Mouse (Mus musculus): ENCODE measurements around the gene Ppa1. TPM values are rescaled to one million over a fixed set of nuclear protein-coding genes. Genes with fewer than 3 reads are reported as not detected.

Ppa1 gene
- polyA plus RNA-seq, 1 experiment from 2014 or later: 243 TPM

- Histone ChIP-seq H3K36me3 (peaks cover 14% of the 10 kb centered on the region), H3K9me3 (no peaks in the 10 kb centered on the region), H3K4me2 (replicated peaks) (no peak overlapping the region), H3K4me1 (no peaks in the 10 kb centered on the region), H3K9ac (replicated peaks) (no peak overlapping the region), H3K27me3 (no peaks in the 10 kb centered on the region), H3K27ac (replicated peaks) (no peak overlapping the region), H3K4me3 (no peak overlapping the region)
- 83% methylated on average over 6 of the region's 6 CpGs for WGBS
- ATAC-seq (replicated peaks): no peak
These were observed 58.3 kb downstream of the Ppa1 start for GRCm38 (mm10) chr10:61706412-61707375.

GRCm38 (mm10) chr10:61713601-61714000 is 65.2 kb downstream of the Ppa1 start:
- H3K9me3 ChIP-seq: no peaks in the 10 kb centered on the region
- no peak overlapping the region for H3K27ac ChIP-seq (replicated peaks)
- no peaks in the 10 kb centered on the region for H3K36me3 ChIP-seq
- 67% methylated on average over 3 of the region's 3 CpGs for WGBS
- no peak overlapping the region for H3K4me3 ChIP-seq
- no peak for ATAC-seq (replicated peaks)
- no peak overlapping the region for H3K9ac ChIP-seq (replicated peaks)
- H3K4me1 ChIP-seq: peaks cover 8% of the 10 kb centered on the region; the same call in 1 of the 2 replicates
- H3K4me2 ChIP-seq (replicated peaks): no peak overlapping the region
- H3K27me3 ChIP-seq: no peaks in the 10 kb centered on the region

GRCm38 (mm10) chr10:61714146-61714545 is 65.8 kb downstream of the Ppa1 start:
- no peak overlapping the region for H3K4me2 ChIP-seq (replicated peaks)
- H3K9me3 ChIP-seq: no peaks in the 10 kb centered on the region
- H3K27ac ChIP-seq (replicated peaks): no peak overlapping the region
- 88% methylated on average over 4 of the region's 4 CpGs for WGBS
- no peak overlapping the region for H3K9ac ChIP-seq (replicated peaks)
- H3K27me3 ChIP-seq: no peaks in the 10 kb centered on the region
- H3K4me3 ChIP-seq: no peak overlapping the region
- no peak for ATAC-seq (replicated peaks)
- no peaks in the 10 kb centered on the region for H3K36me3 ChIP-seq
- H3K4me1 ChIP-seq: peaks cover 8% of the 10 kb centered on the region; the same call in 1 of the 2 replicates

- no peak within 1 kb of the TSS for H3K27ac ChIP-seq (replicated peaks)
- no peaks in the 10 kb centered on the region for H3K27me3 ChIP-seq
- H3K9me3 ChIP-seq: no peaks in the 10 kb centered on the region
- WGBS: 19% methylated on average over 23 of the region's 36 CpGs
- H3K36me3 ChIP-seq: no peaks in the 10 kb centered on the region
- H3K4me3 ChIP-seq: peak within 1 kb of the TSS; percentile 45
- ATAC-seq (replicated peaks): peak; percentile 58; the same call in 1 of the 2 replicates
- peaks cover 8% of the 10 kb centered on the region; the same call in 1 of the 2 replicates for H3K4me1 ChIP-seq
- H3K4me2 ChIP-seq (replicated peaks): peak within 1 kb of the TSS; percentile 65
- peak within 1 kb of the TSS; percentile 36 for H3K9ac ChIP-seq (replicated peaks)
These were observed 66.6 kb downstream of the Ppa1 start, which contains the start of gene Aifm2 for GRCm38 (mm10) chr10:61714771-61715461. Gene Aifm2, plus strand, starts transcription at chr10:61715263.

GRCm38 (mm10) chr10:61715462-61715837 is 67.1 kb downstream of the Ppa1 start:
- H3K27ac ChIP-seq (replicated peaks): no peak overlapping the region
- no peaks in the 10 kb centered on the region for H3K27me3 ChIP-seq
- peak overlapping the region; percentile 45 for H3K4me3 ChIP-seq
- H3K9ac ChIP-seq (replicated peaks): peak overlapping the region; percentile 36
- peak overlapping the region; percentile 65 for H3K4me2 ChIP-seq (replicated peaks)
- H3K4me1 ChIP-seq: peaks cover 8% of the 10 kb centered on the region; the same call in 1 of the 2 replicates
- H3K36me3 ChIP-seq: no peaks in the 10 kb centered on the region
- no peaks in the 10 kb centered on the region for H3K9me3 ChIP-seq
- ATAC-seq (replicated peaks): peak; percentile 58
- WGBS: 6% methylated on average over 11 of the region's 11 CpGs

- H3K9ac ChIP-seq (replicated peaks): no peak overlapping the region
- no peaks in the 10 kb centered on the region for H3K36me3 ChIP-seq
- 79% methylated on average over 7 of the region's 7 CpGs for WGBS
- no peak overlapping the region for H3K4me3 ChIP-seq
- ATAC-seq (replicated peaks): no peak
- peak overlapping the region; percentile 65; the same call in 1 of the 2 replicates for H3K4me2 ChIP-seq (replicated peaks)
- H3K27me3 ChIP-seq: no peaks in the 10 kb centered on the region
- no peak overlapping the region for H3K27ac ChIP-seq (replicated peaks)
- no peaks in the 10 kb centered on the region for H3K9me3 ChIP-seq
- peaks cover 8% of the 10 kb centered on the region; the same call in 1 of the 2 replicates for H3K4me1 ChIP-seq
These were observed 67.9 kb downstream of the Ppa1 start for GRCm38 (mm10) chr10:61715996-61716864.

- H3K27ac ChIP-seq (replicated peaks): no peak overlapping the region
- no peaks in the 10 kb centered on the region for H3K9me3 ChIP-seq
- 90% methylated on average over 12 of the region's 12 CpGs for WGBS
- H3K4me2 ChIP-seq (replicated peaks): no peak overlapping the region
- no peak overlapping the region for H3K9ac ChIP-seq (replicated peaks)
- H3K27me3 ChIP-seq: no peaks in the 10 kb centered on the region
- peaks cover 8% of the 10 kb centered on the region; the same call in 1 of the 2 replicates for H3K4me1 ChIP-seq
- no peaks in the 10 kb centered on the region for H3K36me3 ChIP-seq
- H3K4me3 ChIP-seq: no peak overlapping the region
- ATAC-seq (replicated peaks): no peak
These were observed 69.3 kb downstream of the Ppa1 start for GRCm38 (mm10) chr10:61717406-61718296.

GRCm38 (mm10) chr10:61720331-61720730 is 72.0 kb downstream of the Ppa1 start:
- Histone ChIP-seq H3K4me1 (peaks cover 5% of the 10 kb centered on the region; the same call in 1 of the 2 replicates), H3K9me3 (no peaks in the 10 kb centered on the region), H3K27ac (replicated peaks) (no peak overlapping the region), H3K27me3 (no peaks in the 10 kb centered on the region), H3K4me3 (no peak overlapping the region), H3K36me3 (no peaks in the 10 kb centered on the region), H3K9ac (replicated peaks) (no peak overlapping the region), H3K4me2 (replicated peaks) (no peak overlapping the region)
- WGBS: 90% methylated on average over 7 of the region's 7 CpGs
- no peak for ATAC-seq (replicated peaks)

- 83% methylated on average over 3 of the region's 3 CpGs for WGBS
- Histone ChIP-seq H3K27ac (replicated peaks) (no peak overlapping the region), H3K4me1 (no peaks in the 10 kb centered on the region), H3K27me3 (no peaks in the 10 kb centered on the region), H3K9ac (replicated peaks) (no peak overlapping the region), H3K4me3 (no peak overlapping the region), H3K36me3 (no peaks in the 10 kb centered on the region), H3K9me3 (no peaks in the 10 kb centered on the region), H3K4me2 (replicated peaks) (no peak overlapping the region)
- ATAC-seq (replicated peaks): no peak
These were observed 73.9 kb downstream of the Ppa1 start for GRCm38 (mm10) chr10:61722215-61722614.

- Histone ChIP-seq H3K4me3 (no peak overlapping the region), H3K9ac (replicated peaks) (no peak overlapping the region), H3K4me2 (replicated peaks) (no peak overlapping the region), H3K36me3 (no peaks in the 10 kb centered on the region), H3K27ac (replicated peaks) (no peak overlapping the region), H3K9me3 (no peaks in the 10 kb centered on the region), H3K27me3 (no peaks in the 10 kb centered on the region), H3K4me1 (no peaks in the 10 kb centered on the region)
- 73% methylated on average over 6 of the region's 6 CpGs for WGBS
- no peak for ATAC-seq (replicated peaks)
These were observed 74.9 kb downstream of the Ppa1 start for GRCm38 (mm10) chr10:61723271-61723670.
